Mouse (Mus musculus) hindbrain, embryonic 10.5 days (tissue): ENCODE results near the gene Clec9a. TPM values are rescaled to one million over a fixed set of nuclear protein-coding genes. Genes with fewer than 3 reads are reported as not detected.
A peak's percentile ranks its signal among the peaks of the same experiment; 100 is the strongest.

Source experiments
- DNase-seq: peaks from one replicate; pipeline ENCODE4 v3.0.0-alpha.2; 2017; ENCODE audit warnings: low spot score
- H3K27ac ChIP-seq: fragments of 300-500 bp; sonication (generic); 2 replicates; pipeline ENCODE4 v1.5.1; 2016; ENCODE audit warnings: mild to moderate bottlenecking, moderate library complexity
- H3K27me3 ChIP-seq: fragments of 300-500 bp; sonication (generic); 2 replicates; pipeline ENCODE4 v1.6.1; 2016; ENCODE audit warnings: mild to moderate bottlenecking; ENCODE audit not compliant: poor library complexity, insufficient read depth, severe bottlenecking
- H3K36me3 ChIP-seq: fragments of 300-500 bp; sonication (generic); 2 replicates; pipeline ENCODE4 v1.6.1; 2016; ENCODE audit warnings: mild to moderate bottlenecking, moderate library complexity
- H3K4me1 ChIP-seq: fragments of 300-500 bp; sonication (generic); replicated peaks from 2 replicates; pipeline ENCODE4 v1.6.1; 2016; ENCODE audit warnings: mild to moderate bottlenecking
- H3K4me3 ChIP-seq: fragments of 300-500 bp; sonication (generic); 2 replicates; pipeline ENCODE4 v1.5.1; 2016; ENCODE audit warnings: mild to moderate bottlenecking, moderate library complexity
- H3K9me3 ChIP-seq: fragments of 300-500 bp; sonication (generic); 2 replicates; pipeline ENCODE4 v1.6.1; 2016; ENCODE audit warnings: mild to moderate bottlenecking, moderate library complexity
- WGBS: fragments of 180-500 bp; shearing (Covaris S2); methylation state at CpG from one replicate; pipeline ENCODE4 v1.1.7; 2016; 5-methylcytosine and 5-hydroxymethylcytosine counted together
- polyA plus RNA-seq: library from polyadenylated mRNA; unstranded; fragments of >200 nt; fragmentation: Nextera tagmentation; extraction: Ambion mirVana; gene quantifications from 2 replicates; pipeline ENCODE4 v1.2.1, GENCODE M21; 2016

Clec9a gene
- polyA plus RNA-seq, 1 experiment from 2014 or later, result 0.24 TPM

DNA sequence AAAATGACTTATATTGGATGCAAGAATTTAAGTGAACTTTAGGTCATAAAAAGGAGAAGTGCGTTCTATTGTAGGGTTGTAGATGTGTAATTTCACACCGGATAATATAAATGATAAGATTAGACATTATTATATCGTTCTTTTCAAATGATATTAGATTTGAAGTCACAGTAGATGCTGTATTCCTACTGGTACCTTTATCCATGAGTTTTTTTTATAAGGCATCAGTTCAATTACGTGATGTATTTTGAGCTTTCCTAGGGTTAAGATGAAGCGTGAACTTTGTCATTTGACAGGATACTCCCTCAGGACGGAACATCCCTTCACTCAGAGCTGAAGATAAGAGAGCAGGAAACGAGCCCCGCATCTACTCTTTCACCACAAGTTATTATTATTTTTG, 11.7 kb upstream of the Clec9a start, which contains the start of gene Clec1b:
Clec1b (plus strand) TSS at position 301 of the 400 bp plus-strand sequence.
- Histone ChIP-seq H3K4me3 (no peak within 1 kb of the TSS), H3K4me1 (no peaks in the 10 kb centered on the region), H3K27ac (no peak within 1 kb of the TSS), H3K9me3 (no peaks in the 10 kb centered on the region), H3K27me3 (no peaks in the 10 kb centered on the region), H3K36me3 (no peaks in the 10 kb centered on the region)
- WGBS, result 85% methylated on average over 8 of the region's 8 CpGs
- no peak for DNase-seq

DNA sequence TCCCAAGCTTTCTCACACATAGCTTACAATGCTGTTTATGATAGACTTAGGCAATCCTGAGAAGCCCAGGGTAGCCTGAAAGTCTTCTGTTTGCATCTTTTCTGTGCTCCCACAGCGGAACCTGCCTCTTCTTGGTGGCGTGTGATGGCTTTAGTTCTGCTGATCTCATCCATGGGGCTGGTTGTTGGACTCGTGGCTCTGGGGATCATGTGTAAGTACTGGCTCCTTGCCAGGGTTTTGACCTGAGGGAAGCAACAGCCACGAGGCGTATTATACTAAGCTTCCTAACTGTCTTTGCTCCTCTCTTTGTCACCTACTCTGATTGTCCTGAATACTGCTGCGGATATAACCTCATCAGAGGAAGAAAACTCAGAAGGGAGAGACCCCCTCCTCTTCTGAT, 8.7 kb upstream of the Clec9a start:
- H3K4me1 ChIP-seq, result no peaks in the 10 kb centered on the region
- H3K27ac ChIP-seq, result no peak overlapping the region
- H3K4me3 ChIP-seq, result no peak overlapping the region
- H3K27me3 ChIP-seq, result no peaks in the 10 kb centered on the region
- H3K36me3 ChIP-seq, result no peaks in the 10 kb centered on the region
- H3K9me3 ChIP-seq, result no peaks in the 10 kb centered on the region
- no peak for DNase-seq
- 77% methylated on average over 6 of the region's 6 CpGs for WGBS

DNA sequence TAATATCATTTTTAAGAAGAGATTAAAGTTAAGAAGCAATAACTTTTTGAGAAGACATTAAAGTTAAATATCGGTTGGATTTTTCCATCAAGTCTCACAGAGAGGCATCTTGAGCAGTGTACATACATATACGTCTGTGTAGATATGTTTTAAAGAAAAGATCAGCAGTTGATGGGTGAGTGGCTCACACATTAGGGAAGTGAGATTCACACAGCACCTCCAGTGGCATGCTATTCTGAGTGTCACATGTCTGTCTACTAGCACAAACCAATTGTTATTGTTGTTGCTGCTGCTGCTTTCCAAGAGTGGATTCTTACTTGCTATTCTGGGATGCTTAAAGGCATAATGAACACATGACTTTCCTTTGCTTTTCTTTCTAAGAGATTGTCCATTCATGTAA, 6.3 kb upstream of the Clec9a start:
- Histone ChIP-seq H3K9me3 (no peaks in the 10 kb centered on the region), H3K36me3 (no peaks in the 10 kb centered on the region), H3K27me3 (no peaks in the 10 kb centered on the region), H3K4me1 (no peaks in the 10 kb centered on the region), H3K4me3 (no peak overlapping the region), H3K27ac (no peak overlapping the region)
- no peak for DNase-seq
- WGBS, result 96% methylated on average over 2 of the region's 2 CpGs

GRCm38 (mm10) chr6:129403391-129403790, 5.3 kb upstream of the Clec9a start:
- 85% methylated on average over 6 of the region's 6 CpGs for WGBS
- DNase-seq, result no peak
- H3K9me3 ChIP-seq, result no peaks in the 10 kb centered on the region
- no peak overlapping the region for H3K27ac ChIP-seq
- no peaks in the 10 kb centered on the region for H3K36me3 ChIP-seq
- H3K4me1 ChIP-seq, result no peaks in the 10 kb centered on the region
- H3K4me3 ChIP-seq, result no peak overlapping the region
- no peaks in the 10 kb centered on the region for H3K27me3 ChIP-seq

DNA sequence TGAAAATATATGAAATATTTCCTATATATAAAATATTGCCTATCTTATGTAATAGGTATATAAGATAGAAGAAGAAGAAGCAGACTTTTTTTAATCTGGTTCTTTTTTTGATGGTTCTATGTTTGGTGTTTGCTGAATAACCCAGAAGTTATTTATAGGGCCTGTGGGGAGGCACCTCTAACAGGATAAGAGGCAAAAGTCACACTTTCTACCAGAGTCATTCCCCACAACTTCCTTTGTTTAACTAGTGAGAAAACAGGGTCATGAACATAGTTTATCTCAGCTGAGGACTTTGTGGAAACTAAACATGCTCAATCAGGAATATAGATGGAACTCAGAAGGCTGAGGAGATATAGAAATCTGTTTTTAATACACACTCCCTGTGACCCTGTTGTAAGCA, 2.7 kb upstream of the Clec9a start:
- Histone ChIP-seq H3K27ac (no peak overlapping the region), H3K27me3 (no peaks in the 10 kb centered on the region), H3K9me3 (no peaks in the 10 kb centered on the region), H3K4me1 (no peaks in the 10 kb centered on the region), H3K36me3 (no peaks in the 10 kb centered on the region), H3K4me3 (no peak overlapping the region)
- DNase-seq, result no peak

- H3K9me3 ChIP-seq, result no peaks in the 10 kb centered on the region
- no peak for DNase-seq
Measured at GRCm38 (mm10) chr6:129407324-129407723, 1.3 kb upstream of the Clec9a start.

GRCm38 (mm10) chr6:129414177-129414576, 5.5 kb downstream of the Clec9a start:
- 88% methylated on average over 1 of the region's 1 CpGs for WGBS
- H3K36me3 ChIP-seq, result no peaks in the 10 kb centered on the region
- H3K9me3 ChIP-seq, result no peaks in the 10 kb centered on the region
- no peak for DNase-seq
- no peaks in the 10 kb centered on the region for H3K27me3 ChIP-seq
- no peak overlapping the region for H3K27ac ChIP-seq
- H3K4me3 ChIP-seq, result no peak overlapping the region
- H3K4me1 ChIP-seq, result no peaks in the 10 kb centered on the region

More at GRCm38 (mm10) chr6:129407324-129407723, 1.3 kb upstream of the Clec9a start:
- Histone ChIP-seq H3K36me3 (no peaks in the 10 kb centered on the region), H3K4me1 (no peaks in the 10 kb centered on the region), H3K27me3 (no peaks in the 10 kb centered on the region), H3K27ac (no peak overlapping the region), H3K4me3 (no peak overlapping the region)
- WGBS, result 56% methylated on average over 2 of the region's 2 CpGs

GRCm38 (mm10) chr6:129422311-129422710, 13.6 kb downstream of the Clec9a start:
- no peaks in the 10 kb centered on the region for H3K27me3 ChIP-seq
- H3K9me3 ChIP-seq, result no peaks in the 10 kb centered on the region
- H3K4me3 ChIP-seq, result no peak overlapping the region
- WGBS, result 92% methylated on average over 3 of the region's 3 CpGs
- no peaks in the 10 kb centered on the region for H3K4me1 ChIP-seq
- H3K36me3 ChIP-seq, result no peaks in the 10 kb centered on the region
- DNase-seq, result no peak
- no peak overlapping the region for H3K27ac ChIP-seq

DNA sequence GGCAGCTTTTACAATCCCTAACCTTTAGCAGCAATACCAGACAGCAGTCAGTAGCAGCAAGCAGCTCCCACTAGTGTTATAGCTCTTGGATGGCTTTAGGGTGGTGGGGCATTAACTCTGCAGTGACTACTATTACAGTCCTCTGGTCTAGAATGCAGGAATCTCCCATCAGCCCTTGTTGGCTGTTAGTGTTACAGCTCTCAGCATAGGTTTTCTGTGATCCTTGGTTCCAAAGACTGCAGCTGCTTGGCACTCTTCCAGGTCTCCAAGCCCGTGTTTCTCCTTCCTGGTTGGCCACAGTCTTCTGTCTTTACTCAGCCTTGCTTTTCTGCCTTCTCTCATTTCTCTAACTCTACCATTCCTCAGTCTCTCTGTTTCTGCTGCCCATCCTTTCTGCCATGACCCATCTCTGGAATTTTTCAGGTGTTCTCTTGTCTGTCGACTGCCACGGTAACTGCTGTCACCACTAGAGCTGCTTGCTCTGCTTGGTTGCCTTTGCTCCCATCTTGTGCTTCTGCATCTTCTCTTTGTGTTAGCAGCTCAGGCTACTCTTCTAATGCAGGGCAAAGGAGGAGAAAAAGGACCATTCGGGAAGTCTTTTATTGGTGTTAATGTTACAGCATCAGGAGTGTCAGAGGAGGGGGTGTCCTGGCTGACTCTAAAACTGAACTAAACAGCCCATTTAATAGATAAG, 14.5 kb downstream of the Clec9a start:
- Histone ChIP-seq H3K4me1 (no peaks in the 10 kb centered on the region), H3K4me3 (no peak overlapping the region), H3K27ac (no peak overlapping the region), H3K36me3 (no peaks in the 10 kb centered on the region), H3K9me3 (no peaks in the 10 kb centered on the region), H3K27me3 (no peaks in the 10 kb centered on the region)
- no peak for DNase-seq
- WGBS, result 76% methylated on average over 4 of the region's 4 CpGs

DNA sequence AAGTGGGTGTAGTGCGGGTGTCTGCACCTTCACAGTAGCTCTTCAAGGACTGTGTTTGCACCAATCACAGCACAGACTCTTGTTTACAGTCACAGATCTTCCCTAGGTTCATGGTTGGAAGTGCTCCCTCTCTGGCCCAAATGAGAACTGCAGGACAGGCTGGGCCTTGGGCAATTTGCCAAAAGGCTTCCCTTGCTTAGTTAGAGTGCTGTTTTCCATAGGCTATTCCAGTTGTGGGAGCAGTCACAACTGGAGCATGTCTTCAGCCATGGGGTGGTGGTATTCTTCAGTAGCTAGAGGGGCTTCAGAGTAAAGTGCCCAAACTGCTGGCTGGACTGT, 15.0 kb downstream of the Clec9a start:
- Histone ChIP-seq H3K4me1 (no peaks in the 10 kb centered on the region), H3K27me3 (no peaks in the 10 kb centered on the region), H3K36me3 (no peaks in the 10 kb centered on the region), H3K9me3 (no peaks in the 10 kb centered on the region), H3K4me3 (no peak overlapping the region), H3K27ac (no peak overlapping the region)
- WGBS, result 10% methylated on average over 1 of the region's 1 CpGs
- DNase-seq, result peak; percentile 73

- H3K36me3 ChIP-seq, result no peaks in the 10 kb centered on the region
- H3K27me3 ChIP-seq, result no peaks in the 10 kb centered on the region
- H3K4me1 ChIP-seq, result no peaks in the 10 kb centered on the region
- no peaks in the 10 kb centered on the region for H3K9me3 ChIP-seq
- WGBS, result 84% methylated on average over 5 of the region's 5 CpGs
- H3K4me3 ChIP-seq, result no peak overlapping the region
- H3K27ac ChIP-seq, result no peak overlapping the region
- no peak for DNase-seq
Measured at GRCm38 (mm10) chr6:129425217-129425616, 16.6 kb downstream of the Clec9a start.

DNA sequence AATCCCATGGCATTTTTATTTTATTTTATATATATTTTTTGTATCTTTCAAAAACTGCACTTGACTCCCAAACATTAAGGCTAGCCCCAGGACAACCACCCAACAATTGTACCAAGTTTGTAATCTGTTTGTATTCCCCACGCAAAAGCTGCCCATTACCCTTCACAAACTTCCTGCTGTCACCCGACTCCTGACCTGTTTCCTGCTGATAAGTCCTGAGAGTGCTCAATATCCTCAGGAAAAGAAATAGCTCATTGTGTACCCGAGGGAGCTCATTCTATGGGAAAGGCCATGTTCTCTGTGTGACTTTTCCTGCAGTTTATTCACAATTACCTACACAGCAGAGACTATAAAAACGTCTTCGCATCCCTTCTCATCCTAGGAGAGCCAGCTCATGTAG, 17.1 kb downstream of the Clec9a start:
- WGBS, result 47% methylated on average over 5 of the region's 5 CpGs
- H3K27me3 ChIP-seq, result no peaks in the 10 kb centered on the region
- H3K27ac ChIP-seq, result no peak overlapping the region
- no peak for DNase-seq
- H3K9me3 ChIP-seq, result no peaks in the 10 kb centered on the region
- no peaks in the 10 kb centered on the region for H3K36me3 ChIP-seq
- no peaks in the 10 kb centered on the region for H3K4me1 ChIP-seq
- H3K4me3 ChIP-seq, result no peak overlapping the region

DNA sequence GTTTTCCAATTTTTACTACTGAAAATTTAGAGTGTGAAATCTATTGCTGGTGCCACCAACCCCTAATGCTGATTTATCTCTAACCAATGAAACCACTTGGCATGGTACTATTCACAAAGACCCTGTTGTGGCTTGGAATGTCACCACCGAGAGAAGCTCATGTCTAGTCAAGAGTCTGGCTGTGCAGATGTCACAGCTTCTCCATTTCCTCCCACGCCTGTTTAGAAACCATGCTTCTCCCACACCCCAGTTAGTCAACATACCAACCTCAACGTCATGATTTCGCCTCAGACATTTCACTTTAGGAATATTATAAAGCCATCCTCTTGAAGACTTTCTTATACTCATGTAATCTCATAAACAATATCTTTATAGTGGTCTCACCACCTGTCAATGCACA, 18.6 kb downstream of the Clec9a start:
- Histone ChIP-seq H3K27ac (no peak overlapping the region), H3K4me1 (no peaks in the 10 kb centered on the region), H3K36me3 (no peaks in the 10 kb centered on the region), H3K4me3 (no peak overlapping the region), H3K9me3 (no peaks in the 10 kb centered on the region), H3K27me3 (no peaks in the 10 kb centered on the region)
- DNase-seq, result no peak
- WGBS, result 80% methylated on average over 4 of the region's 4 CpGs

DNA sequence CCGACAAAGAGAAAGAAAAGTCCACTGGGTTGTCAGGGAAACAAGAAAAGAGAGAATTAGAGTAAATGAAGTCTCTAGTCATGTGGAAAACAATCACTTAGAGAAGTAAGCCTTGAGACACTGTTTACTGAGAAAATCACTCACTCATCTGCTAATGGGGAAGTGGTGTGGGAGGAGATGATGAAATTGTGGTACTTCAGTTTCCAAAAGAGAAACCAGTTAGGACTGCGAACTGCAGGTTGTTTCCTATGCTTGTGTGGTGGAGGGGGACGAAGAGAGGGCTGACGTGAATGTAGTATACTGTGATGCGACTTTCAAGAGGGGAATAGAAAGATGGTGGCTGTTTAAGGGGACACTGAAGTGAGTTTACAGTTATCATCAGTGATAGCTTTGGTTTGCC, 25.6 kb downstream of the Clec9a start:
- Histone ChIP-seq H3K36me3 (no peaks in the 10 kb centered on the region), H3K9me3 (no peaks in the 10 kb centered on the region), H3K4me1 (no peaks in the 10 kb centered on the region), H3K27ac (no peak overlapping the region), H3K27me3 (no peaks in the 10 kb centered on the region), H3K4me3 (no peak overlapping the region)
- no peak for DNase-seq
- WGBS, result 83% methylated on average over 5 of the region's 5 CpGs
